Mouse (Mus musculus) forebrain, embryonic 11.5 days (tissue): Measurements from ENCODE around the gene Farp2. TPM values are rescaled to one million over a fixed set of nuclear protein-coding genes. Genes with fewer than 3 reads are reported as not detected.

Experiments
- ATAC-seq: fragments of 200-750 bp; cut with Nextera tagmentation; replicated peaks from 2 replicates; pipeline ENCODE4 v1.8.0; 2017; ENCODE audit warnings: moderate TSS enrichment; ENCODE audit not compliant: low FRiP score
- DNase-seq: peaks from one replicate; pipeline ENCODE4 v3.0.0-alpha.2; 2017; ENCODE audit warnings: low spot score
- H3K27ac ChIP-seq: fragments of 300-500 bp; sonication (generic); 2 replicates; pipeline ENCODE4 v1.5.1; 2014; ENCODE audit warnings: low read depth, low read length
- H3K27me3 ChIP-seq: fragments of 300-500 bp; sonication (generic); 2 replicates; pipeline ENCODE4 v1.6.1; 2014; ENCODE audit warnings: mild to moderate bottlenecking, low read length, mixed read lengths; ENCODE audit not compliant: control insufficient read depth, insufficient read depth
- H3K36me3 ChIP-seq: fragments of 300-500 bp; sonication (generic); 2 replicates; pipeline ENCODE4 v1.6.1; 2014; ENCODE audit warnings: mild to moderate bottlenecking, low read length, moderate library complexity, mixed read lengths; ENCODE audit not compliant: control insufficient read depth, insufficient read depth
- H3K4me1 ChIP-seq: fragments of 300-500 bp; sonication (generic); replicated peaks from 2 replicates; pipeline ENCODE4 v1.6.1; 2014; ENCODE audit warnings: low read length, mixed read lengths; ENCODE audit not compliant: control insufficient read depth, insufficient read depth
- H3K4me2 ChIP-seq: fragments of 300-500 bp; sonication (generic); 2 replicates; pipeline ENCODE4 v1.6.1; 2014; ENCODE audit warnings: low read depth, mild to moderate bottlenecking, low read length, moderate library complexity, mixed read lengths; ENCODE audit not compliant: severe bottlenecking
- H3K4me3 ChIP-seq: fragments of 300-500 bp; sonication (generic); 2 replicates; pipeline ENCODE4 v1.5.1; 2014; ENCODE audit warnings: low read depth, low read length
- H3K9ac ChIP-seq: fragments of 300-500 bp; sonication (generic); 2 replicates; pipeline ENCODE4 v1.6.1; 2014; ENCODE audit warnings: low read length
- H3K9me3 ChIP-seq: fragments of 300-500 bp; sonication (generic); 2 replicates; pipeline ENCODE4 v1.6.1; 2016; ENCODE audit warnings: low read length, mixed read lengths; ENCODE audit not compliant: control insufficient read depth
- WGBS: fragments of 180-500 bp; shearing (Covaris S2); extraction: QIAGEN DNeasy Blood & Tissue Kit; methylation state at CpG from one replicate; pipeline ENCODE4 v1.1.7; 2014; 5-methylcytosine and 5-hydroxymethylcytosine counted together
- polyA plus RNA-seq: library from polyadenylated mRNA; unstranded; fragments of >200 nt; fragmentation: Nextera tagmentation; extraction: Ambion mirVana; gene quantifications from 2 replicates; pipeline ENCODE4 v1.2.1, GENCODE M21; 2014

The Farp2 gene
- polyA plus RNA-seq, 1 experiment from 2014 or later = 4.4 TPM

DNA sequence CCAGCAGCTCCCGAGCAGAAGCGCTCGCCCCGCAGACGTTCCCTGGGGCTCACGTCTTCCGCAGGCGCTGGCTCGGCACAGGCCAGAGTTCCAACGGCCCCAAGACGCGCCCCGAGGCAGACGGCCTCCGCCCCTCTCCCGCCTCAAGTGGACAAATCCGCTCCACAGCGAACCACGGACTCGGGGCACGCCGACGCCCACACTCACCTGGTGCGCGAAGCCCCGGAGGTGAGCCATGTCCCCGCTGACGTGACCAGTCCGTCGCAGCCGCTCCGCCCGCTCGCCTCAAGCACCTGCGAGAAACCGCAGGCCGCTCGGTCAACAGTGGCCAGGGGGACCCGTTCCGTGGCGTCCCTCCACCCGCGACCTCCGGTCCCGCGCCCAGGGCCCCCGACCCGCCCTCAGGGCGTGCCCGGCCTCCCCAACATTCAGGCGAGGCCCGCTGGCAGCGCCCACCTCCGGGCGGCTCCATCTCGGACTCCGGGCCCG lies 123.3 kb downstream of the Farp2 start:
- H3K4me1 ChIP-seq = peaks cover 9% of the 10 kb centered on the region; the same call in 1 of the 2 replicates
- H3K4me2 ChIP-seq = peak overlapping the region; percentile 95
- no peaks in the 10 kb centered on the region for H3K36me3 ChIP-seq
- peak overlapping the region; percentile 68; the same call in 1 of the 2 replicates for H3K27ac ChIP-seq
- no peaks in the 10 kb centered on the region for H3K9me3 ChIP-seq
- H3K9ac ChIP-seq = peak overlapping the region; percentile 87
- H3K4me3 ChIP-seq = peak overlapping the region; percentile 94
- H3K27me3 ChIP-seq = no peaks in the 10 kb centered on the region
- ATAC-seq (peak; percentile 70; the same call in 1 of the 2 replicates), DNase-seq (peak; percentile 79)
- under 1% methylated on average over 58 of the region's 58 CpGs for WGBS

DNA sequence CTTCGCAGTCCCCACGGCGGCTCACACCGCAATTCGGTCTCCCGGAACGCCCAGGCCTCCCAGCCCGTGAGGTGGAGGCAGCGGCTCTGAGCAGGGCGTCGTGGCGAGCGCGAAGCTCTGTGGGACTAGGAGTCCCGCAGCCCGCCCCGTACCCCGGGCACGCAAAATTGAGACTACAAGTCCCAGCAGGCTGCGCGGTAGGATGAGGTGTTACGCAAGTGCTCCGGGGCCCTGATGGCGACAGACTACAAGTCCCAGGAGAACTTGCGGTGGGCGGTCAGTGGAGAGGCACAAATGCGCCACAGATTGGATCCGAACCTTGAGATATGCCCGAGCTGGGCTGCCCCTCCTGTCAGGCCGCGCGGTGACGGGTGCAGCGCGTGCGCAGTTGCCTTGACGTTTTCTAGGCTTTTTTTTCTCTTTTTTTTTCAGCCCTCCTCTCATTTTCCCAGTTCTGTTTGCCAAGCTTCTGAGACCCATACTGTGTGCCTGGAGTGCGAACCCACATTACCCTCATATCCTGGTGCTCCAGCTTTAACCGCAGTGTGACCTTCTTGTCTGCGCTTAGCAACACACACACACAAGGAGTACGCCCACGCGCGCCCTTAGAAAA lies 123.8 kb downstream of the Farp2 start:
- WGBS = 1% methylated on average over 44 of the region's 44 CpGs
- Histone ChIP-seq H3K27ac (peak overlapping the region; percentile 68; the same call in 1 of the 2 replicates), H3K4me2 (peak overlapping the region; percentile 95), H3K9me3 (no peaks in the 10 kb centered on the region), H3K9ac (peak overlapping the region; percentile 87), H3K27me3 (no peaks in the 10 kb centered on the region), H3K36me3 (no peaks in the 10 kb centered on the region), H3K4me3 (peak overlapping the region; percentile 94), H3K4me1 (peaks cover 9% of the 10 kb centered on the region; the same call in 1 of the 2 replicates)
- DNase-seq = peak; percentile 99
- peak; percentile 99 for ATAC-seq

- Histone ChIP-seq H3K27me3 (no peaks in the 10 kb centered on the region), H3K36me3 (no peaks in the 10 kb centered on the region), H3K9me3 (no peaks in the 10 kb centered on the region), H3K4me3 (peak overlapping the region; percentile 94), H3K27ac (peak overlapping the region; percentile 46; the same call in 1 of the 2 replicates), H3K4me2 (peak overlapping the region; percentile 71), H3K4me1 (peaks cover 9% of the 10 kb centered on the region; the same call in 1 of the 2 replicates), H3K9ac (peak overlapping the region; percentile 69)
- DNase-seq (no peak), ATAC-seq (peak; percentile 28)
- 32% methylated on average over 7 of the region's 7 CpGs for WGBS
Observed at GRCm38 (mm10) chr1:93636211-93636897, 124.5 kb downstream of the Farp2 start.

DNA sequence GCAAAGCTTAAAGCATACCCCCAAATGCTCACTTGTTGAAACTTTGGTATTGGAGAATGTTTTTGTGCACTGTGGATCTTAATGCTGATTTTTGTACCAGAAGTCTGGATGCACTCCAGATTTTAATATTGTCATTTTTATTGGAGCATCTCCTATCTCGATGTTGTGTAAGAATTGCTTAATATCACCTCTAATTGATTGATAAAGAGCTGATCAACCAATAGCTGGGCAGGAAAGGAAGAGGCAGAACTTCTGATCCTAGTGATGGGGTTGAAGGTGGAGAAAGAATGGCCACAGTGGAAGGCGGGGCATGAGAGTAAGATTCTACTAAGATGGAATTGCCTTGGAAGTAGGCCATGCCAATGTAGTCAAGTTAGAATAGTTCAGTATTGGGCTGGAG lies 130.1 kb downstream of the Farp2 start:
- no peaks in the 10 kb centered on the region for H3K36me3 ChIP-seq
- no peak overlapping the region for H3K9ac ChIP-seq
- H3K27ac ChIP-seq = no peak overlapping the region
- H3K4me3 ChIP-seq = no peak overlapping the region
- no peak overlapping the region for H3K4me2 ChIP-seq
- no peak for DNase-seq
- no peaks in the 10 kb centered on the region for H3K27me3 ChIP-seq
- H3K4me1 ChIP-seq = no peaks in the 10 kb centered on the region
- WGBS = 91% methylated on average over 2 of the region's 2 CpGs
- no peaks in the 10 kb centered on the region for H3K9me3 ChIP-seq
- ATAC-seq = no peak

DNA sequence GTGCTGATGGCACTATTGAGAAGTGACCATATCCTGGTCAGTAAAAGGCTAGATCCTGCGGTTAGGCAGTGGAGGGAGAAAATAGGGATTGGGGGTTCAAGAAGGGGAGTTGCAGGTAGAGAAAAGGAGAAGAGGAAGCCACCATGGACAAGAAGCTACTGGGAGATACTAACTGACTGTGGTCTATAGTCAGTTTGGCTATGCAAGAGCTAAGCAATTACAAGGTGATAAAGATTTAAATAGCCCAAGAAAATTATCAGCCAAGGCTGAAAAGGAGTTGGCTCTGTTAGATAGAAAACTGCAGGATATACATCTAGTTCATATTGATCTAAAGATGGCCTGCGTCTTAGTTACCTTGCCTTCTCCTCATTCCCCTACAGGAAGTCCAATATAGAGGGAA lies 130.8 kb downstream of the Farp2 start:
- H3K4me3 ChIP-seq = no peak overlapping the region

DNA sequence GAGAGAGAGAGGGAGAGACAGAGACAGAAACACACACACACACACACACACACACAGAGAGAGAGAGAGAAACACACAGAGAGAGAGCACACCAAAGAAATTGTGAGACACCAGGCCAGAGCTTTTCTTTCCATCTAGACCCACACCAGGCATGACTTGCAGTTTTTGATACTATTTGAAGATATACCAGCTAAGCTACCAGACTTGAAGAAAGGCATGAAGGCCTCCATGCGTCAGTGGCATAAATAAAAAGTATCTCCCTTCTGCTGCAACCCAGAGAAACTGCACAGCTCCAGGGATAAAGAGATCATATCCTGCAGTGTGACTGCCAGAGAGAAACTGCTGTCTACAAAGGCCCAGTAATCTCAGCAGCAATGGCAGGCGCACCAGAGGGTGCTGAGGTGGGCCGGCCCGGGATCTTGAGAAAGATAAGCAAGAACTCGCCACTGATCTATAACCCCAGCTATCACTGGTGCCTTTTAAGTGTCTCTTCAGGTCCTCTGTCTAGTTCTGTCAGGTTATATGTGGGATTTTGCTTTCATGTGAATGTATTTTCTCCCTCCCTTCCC lies 137.8 kb downstream of the Farp2 start:
- WGBS = 74% methylated on average over 5 of the region's 5 CpGs
- DNase-seq (no peak), ATAC-seq (no peak)

More for the DNA sequence above, 130.8 kb downstream of the Farp2 start:
- no peak overlapping the region for H3K4me2 ChIP-seq
- no peaks in the 10 kb centered on the region for H3K4me1 ChIP-seq
- no peaks in the 10 kb centered on the region for H3K9me3 ChIP-seq
- H3K9ac ChIP-seq = no peak overlapping the region
- no peak overlapping the region for H3K27ac ChIP-seq
- ATAC-seq (no peak), DNase-seq (no peak)
- WGBS = 89% methylated on average over 2 of the region's 2 CpGs
- no peaks in the 10 kb centered on the region for H3K36me3 ChIP-seq
- no peaks in the 10 kb centered on the region for H3K27me3 ChIP-seq

DNA sequence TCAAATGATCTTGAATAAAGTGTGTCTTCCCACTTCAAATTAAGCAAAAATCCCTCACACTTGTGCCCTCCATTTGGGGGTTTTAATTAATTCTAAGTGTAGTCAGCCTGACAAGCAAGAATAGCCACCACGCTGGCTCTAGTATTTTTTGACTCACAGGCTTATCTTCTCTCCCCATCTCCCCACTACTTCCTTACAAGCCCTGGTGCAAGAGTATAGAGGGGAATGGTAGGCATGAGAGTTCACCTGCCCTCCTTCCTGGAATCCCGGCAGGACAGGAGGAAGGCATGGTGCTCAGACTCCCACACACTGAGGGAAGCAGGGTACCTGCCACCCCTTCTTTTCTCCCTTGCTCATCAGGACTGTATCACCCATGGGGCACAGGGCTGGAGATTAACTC lies 142.4 kb downstream of the Farp2 start:
- Histone ChIP-seq H3K4me1 (no peaks in the 10 kb centered on the region), H3K27ac (no peak overlapping the region), H3K9ac (no peak overlapping the region), H3K9me3 (no peaks in the 10 kb centered on the region), H3K36me3 (no peaks in the 10 kb centered on the region), H3K27me3 (no peaks in the 10 kb centered on the region), H3K4me3 (no peak overlapping the region), H3K4me2 (no peak overlapping the region)
- DNase-seq = no peak
- 56% methylated on average over 2 of the region's 2 CpGs for WGBS
- no peak for ATAC-seq

More for the DNA sequence above, 137.8 kb downstream of the Farp2 start:
- Histone ChIP-seq H3K9me3 (no peaks in the 10 kb centered on the region), H3K36me3 (no peaks in the 10 kb centered on the region), H3K9ac (no peak overlapping the region), H3K27ac (no peak overlapping the region), H3K27me3 (no peaks in the 10 kb centered on the region), H3K4me3 (no peak overlapping the region), H3K4me1 (no peaks in the 10 kb centered on the region), H3K4me2 (no peak overlapping the region)

DNA sequence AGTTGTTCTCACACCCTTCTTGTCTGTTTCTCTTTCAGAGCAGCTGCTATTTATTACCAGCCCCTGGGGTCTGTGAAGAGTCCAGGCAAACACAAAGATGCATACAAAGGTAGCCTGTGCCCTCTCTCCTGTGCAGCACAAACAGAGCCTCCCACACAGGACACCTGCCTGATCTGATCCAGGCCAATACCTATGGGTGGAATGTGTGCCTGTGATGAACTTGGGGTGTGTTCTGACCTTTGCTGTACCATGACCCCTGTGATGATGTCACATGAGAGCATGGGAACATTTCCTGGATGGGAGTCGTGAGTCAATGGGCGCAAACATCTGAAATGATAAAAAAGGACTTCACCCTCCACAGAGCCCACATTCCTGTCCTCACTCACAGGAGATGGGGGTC lies 142.9 kb downstream of the Farp2 start:
- no peak for ATAC-seq
- Histone ChIP-seq H3K9me3 (no peaks in the 10 kb centered on the region), H3K4me3 (no peak overlapping the region), H3K4me1 (no peaks in the 10 kb centered on the region), H3K9ac (no peak overlapping the region), H3K27me3 (no peaks in the 10 kb centered on the region), H3K36me3 (no peaks in the 10 kb centered on the region), H3K27ac (no peak overlapping the region), H3K4me2 (no peak overlapping the region)
- WGBS = 79% methylated on average over 2 of the region's 2 CpGs
- no peak for DNase-seq
